Mouse (Mus musculus) right cerebral cortex, postnatal 25 days (tissue): ENCODE results near the gene Hist2h2bb.
"Not testable (repeated sequence)": the region's sequence is repeated elsewhere in the genome, so short reads cannot be mapped to it uniquely, and the experiment has no call there.

Experiments used
- DNase-seq: peaks from one replicate; pipeline ENCODE4 v3.0.0; 2022

The Hist2h2bb gene

DNA sequence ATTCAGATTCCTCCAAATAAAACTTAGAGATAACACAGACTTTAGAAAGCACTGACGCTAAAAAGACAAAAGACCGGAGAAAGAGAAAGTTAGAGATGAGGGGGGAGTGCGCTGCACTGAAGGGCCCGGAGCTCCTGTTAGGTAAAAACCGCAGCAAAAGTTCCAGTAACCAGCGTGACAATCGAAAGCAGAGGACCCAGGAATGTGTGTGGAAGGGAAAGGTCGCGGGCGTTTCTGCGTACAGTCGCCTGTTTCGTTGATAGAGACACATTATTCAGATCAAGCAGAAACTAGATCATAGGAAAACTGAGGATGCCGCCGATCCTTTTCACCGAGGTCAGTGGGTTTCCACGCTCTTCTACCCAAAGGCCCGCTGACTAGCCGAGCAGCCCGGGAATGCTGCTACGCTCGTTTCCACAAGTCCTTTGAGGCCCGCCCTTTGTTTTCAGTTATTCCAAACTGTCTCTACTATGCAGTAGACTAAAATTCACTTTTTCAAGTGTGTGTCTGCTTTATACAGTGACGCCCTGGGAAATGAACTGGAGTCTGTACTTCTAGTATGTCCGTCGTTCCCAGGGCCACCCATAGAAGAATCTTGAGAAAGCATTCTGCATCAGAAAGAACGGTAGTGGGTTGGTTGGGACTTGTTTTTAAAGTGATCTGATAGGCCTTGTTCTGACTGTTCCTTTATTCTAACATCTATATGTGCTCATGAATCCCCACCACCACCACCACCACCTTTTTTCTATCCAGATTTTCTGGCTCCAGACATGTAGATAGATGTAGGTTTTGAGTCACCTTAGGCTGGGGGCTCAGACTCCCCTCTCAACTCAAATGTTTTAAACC is 5.8 kb upstream of the Hist2h2bb start:
- DNase-seq = peak; percentile 55

DNA sequence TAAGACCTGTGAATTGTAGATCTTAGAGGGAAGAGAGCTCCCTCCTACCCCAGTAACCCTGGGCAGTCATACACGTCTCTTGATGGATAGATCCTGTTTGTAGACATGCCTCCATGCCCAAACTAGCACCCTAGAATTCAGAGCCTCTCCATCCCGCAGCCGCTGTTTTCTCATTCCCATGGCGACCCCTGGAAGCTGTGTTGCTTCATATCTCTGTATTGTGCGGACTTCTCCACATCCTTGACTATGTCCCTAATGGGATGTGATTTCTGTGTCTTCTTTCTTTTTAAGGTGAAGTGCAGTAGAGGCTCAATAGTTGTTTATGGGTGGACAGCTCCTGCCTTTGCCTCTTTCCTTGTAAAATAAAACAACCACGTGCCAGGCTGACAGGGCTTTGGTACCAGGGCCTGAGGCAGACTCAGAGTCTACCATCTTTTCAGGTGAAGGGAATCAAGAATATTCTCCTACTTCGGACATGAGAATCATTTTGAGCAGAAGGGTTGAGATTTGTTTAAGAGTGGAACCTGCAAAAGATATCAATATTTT is 5.1 kb upstream of the Hist2h2bb start:
- no peak for DNase-seq

- no peak for DNase-seq
Measured at GRCm38 (mm10) chr3:96266132-96266710, 3.3 kb upstream of the Hist2h2bb start.

- no peak for DNase-seq
Measured at GRCm38 (mm10) chr3:96267541-96267940, 2.0 kb upstream of the Hist2h2bb start.

DNA sequence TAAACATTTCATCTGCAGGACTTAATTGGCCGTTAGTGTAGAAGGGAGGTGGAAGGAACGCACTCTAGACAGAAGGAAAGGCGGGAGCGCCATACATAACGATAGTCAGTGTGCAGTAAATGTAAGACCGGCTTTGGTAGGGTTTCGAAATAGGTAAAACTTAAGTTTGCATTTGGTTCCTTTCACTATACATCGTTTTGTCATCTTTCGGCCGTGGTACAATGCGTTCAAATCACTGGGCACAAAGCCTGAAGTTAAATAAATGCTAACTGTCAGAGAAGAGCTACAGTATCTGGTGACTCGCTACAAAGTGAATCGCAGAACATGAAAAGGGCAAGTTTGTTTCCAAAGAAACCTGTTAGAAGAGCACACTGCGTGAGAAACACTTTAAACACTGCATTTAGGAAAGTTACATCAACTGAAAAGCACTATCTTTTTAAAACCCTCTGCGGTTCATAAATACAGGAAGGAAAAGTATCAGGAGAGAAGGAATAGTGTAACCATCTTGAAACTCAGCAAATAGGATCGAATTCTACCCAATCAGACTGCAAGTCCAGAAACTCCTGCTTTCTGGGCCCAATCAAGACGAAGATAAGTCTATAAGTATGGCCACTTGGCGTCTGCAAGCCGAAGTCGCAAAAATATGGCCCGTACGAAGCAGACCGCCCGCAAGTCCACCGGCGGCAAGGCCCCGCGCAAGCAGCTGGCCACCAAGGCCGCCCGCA is 1.3 kb upstream of the Hist2h2bb start, which contains the start of gene Hist2h3b:
Hist2h3b (plus strand) TSS at position 604 of the 725 bp plus-strand sequence.
- peak; percentile 80 for DNase-seq

DNA sequence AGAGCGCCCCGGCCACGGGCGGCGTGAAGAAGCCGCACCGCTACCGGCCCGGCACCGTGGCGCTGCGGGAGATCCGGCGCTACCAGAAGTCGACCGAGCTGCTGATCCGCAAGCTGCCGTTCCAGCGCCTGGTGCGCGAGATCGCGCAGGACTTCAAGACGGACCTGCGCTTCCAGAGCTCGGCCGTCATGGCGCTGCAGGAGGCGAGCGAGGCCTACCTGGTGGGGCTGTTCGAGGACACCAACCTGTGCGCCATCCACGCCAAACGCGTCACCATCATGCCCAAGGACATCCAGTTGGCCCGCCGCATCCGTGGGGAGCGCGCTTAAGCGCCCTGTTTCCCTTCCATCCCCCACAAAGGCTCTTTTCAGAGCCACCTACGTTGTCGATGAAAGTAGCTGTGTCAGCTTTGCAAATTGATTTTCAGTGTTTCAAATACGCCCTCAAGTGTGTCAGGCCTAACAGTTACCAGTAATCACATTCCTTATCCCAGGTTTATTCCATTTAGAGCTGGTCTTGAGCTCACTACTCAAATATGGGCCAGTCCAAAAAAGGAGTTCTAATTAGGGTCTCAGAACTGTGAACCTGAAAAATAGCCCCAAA is 675 bp upstream of the Hist2h2bb start:
- not testable (repeated sequence) for DNase-seq

GRCm38 (mm10) chr3:96273591-96274465 is 4.3 kb downstream of the Hist2h2bb start:
- DNase-seq = no peak

DNA sequence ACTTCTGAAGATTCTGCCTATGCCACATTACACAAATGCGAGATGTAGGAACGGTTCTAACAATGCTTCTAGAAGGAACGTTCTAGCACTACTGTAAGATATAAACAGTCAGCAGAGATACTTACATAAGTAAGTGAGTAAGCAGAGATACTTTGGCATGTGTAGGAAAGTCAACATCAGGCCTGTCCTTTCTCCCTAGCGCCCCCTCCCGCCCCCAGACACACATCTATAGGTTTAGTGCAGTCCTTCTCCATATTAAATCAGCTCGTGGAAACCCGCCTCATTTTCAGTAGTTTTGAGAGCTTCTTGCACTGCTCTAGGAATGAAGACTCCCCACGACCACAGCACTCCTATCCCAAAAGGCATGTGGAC is 7.9 kb downstream of the Hist2h2bb start:
- no peak for DNase-seq

DNA sequence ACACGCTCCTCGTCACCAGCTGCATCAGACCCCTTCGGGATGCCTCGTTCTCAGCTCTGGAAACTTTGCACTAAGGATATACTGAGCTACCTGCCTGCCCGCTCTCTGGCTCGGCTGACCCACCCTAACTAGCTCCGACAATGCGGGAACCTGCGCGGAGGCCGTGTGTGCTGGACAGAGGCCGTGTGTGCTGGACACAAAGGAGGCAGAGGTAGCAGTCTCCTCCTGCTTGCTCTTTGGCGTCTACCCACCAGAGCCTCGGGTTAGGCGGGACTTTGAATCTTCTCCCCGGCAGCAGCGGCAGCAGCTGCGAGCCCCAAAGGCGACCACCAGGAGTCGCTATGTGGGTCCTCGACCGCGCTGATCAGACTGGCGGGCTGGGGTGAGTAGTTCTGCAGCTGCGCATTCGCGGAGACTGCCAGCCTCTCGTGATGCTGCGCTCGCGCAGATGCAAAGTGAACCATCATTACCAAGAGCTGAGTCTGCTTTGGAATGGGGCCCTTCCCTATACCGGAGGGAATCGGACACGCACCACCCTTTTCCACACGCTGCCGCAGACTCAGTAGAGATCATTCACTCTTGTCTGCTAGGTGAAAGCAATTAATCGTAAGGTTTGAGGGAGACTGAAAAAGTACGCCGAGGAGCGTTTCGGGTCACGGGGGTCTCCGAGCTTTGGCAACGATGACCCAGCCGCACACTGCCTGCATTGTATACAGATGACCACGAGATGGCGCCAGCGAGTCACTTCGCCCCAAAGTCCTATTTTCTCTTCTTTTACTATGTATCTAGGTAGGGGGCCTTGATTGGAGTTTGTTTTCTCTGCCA is 8.5 kb downstream of the Hist2h2bb start:
- DNase-seq = peak; percentile 93

DNA sequence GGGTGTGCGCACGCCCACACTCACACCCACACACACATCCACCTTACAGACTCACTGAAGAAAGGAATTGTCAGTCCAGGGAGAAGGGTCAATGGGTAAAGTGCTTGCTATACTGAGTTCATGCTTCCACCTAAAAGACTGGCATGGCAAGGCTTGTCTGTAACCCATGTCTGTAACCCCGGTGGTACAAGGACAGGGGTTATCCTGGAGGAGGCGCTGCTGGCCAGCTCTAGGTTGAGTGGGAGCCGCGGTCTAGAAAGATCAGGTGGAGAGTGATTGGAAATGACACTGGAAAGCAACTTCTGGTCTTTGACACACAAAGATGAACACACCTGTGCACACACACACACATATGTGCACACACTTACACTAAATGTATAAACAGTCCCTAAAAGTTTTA is 11.1 kb downstream of the Hist2h2bb start:
- no peak for DNase-seq

DNA sequence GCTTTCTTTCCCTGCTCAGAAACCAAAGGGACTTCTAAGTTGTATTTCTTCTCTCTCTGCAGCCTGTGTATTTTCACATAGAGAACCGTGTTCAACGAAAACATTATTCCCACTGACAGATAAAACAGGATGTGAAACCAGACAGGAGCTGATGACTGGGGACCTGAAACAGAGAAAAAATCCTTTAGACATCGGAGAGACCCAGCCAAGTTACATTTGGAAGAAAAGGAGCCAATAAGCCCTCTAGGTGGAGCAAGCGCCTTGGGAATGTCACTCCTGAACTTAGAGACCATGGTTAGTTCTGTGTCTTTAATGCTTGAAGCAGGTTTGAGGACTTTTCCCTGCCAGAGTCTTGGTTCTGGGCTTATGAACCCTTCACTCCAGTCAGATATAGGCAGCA is 14.9 kb downstream of the Hist2h2bb start:
- DNase-seq = no peak

DNA sequence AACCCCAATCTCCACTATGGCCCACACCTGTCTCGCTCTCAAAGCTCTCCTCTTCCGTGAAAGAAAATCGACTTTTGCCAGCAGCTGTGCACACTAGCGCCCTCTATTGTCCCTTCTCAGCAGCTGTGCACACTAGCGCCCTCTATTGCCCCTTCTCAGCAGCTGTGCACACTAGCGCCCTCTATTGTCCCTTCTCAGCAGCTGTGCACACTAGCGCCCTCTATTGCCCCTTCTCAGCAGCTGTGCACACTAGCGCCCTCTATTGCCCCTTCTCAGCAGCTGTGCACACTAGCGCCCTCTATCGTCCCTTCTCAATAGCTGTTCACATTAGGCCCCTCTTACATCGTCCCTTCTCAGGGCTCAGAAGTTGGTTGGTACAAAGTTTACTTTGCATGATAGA is 17.8 kb downstream of the Hist2h2bb start:
- DNase-seq = not testable (repeated sequence)

GRCm38 (mm10) chr3:96289201-96289600 is 19.6 kb downstream of the Hist2h2bb start:
- DNase-seq = no peak

GRCm38 (mm10) chr3:96290727-96291126 is 21.2 kb downstream of the Hist2h2bb start:
- DNase-seq = not testable (repeated sequence)

- no peak for DNase-seq
Measured at GRCm38 (mm10) chr3:96292641-96293040, 23.1 kb downstream of the Hist2h2bb start.

GRCm38 (mm10) chr3:96293368-96293767 is 23.8 kb downstream of the Hist2h2bb start:
- no peak for DNase-seq

DNA sequence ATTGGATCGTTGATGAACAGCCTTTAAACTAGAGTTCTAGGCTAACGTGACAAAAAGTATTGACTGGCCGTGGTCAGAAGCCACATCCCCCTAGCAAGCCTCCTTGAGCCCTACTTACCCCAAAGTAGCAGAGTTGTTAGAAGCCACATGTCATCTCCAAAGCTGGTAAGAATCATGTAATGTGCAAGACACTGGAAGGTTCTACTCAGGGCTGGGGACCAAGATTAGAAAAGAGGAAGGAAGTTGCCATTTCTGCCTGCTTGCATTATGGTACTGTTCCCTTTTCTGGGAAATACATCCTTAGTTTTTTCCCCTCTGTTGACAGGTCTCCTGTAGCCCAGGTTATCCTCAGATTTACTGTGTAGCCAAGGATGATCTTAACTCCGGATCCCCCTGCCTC is 24.2 kb downstream of the Hist2h2bb start, which contains the start of gene Fcgr1:
Fcgr1 (minus strand) TSS at position 183 of the 400 bp plus-strand sequence.
- DNase-seq = no peak

DNA sequence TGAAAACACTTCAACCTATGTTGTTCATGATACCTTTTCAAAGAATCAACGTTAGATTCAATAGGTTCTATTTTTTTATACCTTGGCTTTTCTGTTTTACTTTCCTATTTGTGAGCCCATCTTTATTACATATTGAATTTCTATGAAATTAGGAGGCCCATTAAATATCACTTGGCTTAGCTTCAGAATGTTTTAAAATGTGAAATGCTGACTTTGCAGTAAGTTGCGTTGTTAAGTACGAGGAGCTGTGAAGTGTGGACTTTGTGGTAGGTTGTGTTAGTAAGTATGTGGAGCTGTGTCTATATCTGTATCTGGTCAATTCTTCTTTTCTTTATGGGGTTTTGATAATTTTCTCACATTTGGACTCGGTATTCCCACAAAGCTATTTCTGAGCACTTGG is 28.8 kb downstream of the Hist2h2bb start:
- DNase-seq = no peak

- DNase-seq = no peak
Measured at GRCm38 (mm10) chr3:96299562-96299961, 30.0 kb downstream of the Hist2h2bb start.

DNA sequence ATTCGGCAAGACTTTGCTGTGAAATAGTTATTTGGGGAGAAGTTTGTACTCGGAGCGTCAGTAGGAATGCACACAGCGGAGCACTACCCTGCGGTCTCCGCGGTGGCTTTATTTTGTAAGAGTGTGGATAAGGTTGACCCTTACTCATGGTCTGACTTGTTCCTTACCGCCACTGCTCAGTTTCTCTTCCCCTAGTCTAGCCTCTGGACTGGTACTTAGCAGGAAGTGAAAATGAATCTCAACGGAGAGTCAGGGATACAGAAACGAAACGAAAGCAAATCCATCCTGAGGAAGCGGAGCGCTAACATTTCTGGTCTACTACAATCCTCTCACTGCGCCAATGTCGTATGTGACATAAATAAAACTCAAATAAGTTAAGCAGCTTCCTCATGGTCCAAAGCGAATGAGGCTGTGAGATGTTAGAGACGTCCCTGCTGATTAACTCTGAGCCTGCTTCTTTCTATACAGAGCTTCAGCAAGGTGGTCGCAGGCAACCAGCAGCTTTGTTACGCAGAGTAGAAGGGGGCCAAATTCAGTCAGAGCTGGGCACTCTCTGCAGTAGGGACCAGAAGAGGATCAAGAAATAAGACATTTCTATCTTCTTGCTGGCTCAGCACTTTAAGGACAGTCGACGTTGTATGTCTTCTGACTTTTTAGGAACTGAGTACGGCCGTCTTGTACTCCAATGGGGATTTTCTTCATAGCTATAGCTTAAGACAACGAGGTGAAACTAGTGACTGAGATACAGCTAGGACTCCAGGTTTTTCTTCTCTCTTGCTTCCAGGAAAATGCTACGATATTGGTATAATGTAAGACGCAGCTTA is 31.4 kb downstream of the Hist2h2bb start:
- no peak for DNase-seq
